Mouse (Mus musculus): ENCODE measurements around the gene Tmem251.

Gene Tmem251

DNA sequence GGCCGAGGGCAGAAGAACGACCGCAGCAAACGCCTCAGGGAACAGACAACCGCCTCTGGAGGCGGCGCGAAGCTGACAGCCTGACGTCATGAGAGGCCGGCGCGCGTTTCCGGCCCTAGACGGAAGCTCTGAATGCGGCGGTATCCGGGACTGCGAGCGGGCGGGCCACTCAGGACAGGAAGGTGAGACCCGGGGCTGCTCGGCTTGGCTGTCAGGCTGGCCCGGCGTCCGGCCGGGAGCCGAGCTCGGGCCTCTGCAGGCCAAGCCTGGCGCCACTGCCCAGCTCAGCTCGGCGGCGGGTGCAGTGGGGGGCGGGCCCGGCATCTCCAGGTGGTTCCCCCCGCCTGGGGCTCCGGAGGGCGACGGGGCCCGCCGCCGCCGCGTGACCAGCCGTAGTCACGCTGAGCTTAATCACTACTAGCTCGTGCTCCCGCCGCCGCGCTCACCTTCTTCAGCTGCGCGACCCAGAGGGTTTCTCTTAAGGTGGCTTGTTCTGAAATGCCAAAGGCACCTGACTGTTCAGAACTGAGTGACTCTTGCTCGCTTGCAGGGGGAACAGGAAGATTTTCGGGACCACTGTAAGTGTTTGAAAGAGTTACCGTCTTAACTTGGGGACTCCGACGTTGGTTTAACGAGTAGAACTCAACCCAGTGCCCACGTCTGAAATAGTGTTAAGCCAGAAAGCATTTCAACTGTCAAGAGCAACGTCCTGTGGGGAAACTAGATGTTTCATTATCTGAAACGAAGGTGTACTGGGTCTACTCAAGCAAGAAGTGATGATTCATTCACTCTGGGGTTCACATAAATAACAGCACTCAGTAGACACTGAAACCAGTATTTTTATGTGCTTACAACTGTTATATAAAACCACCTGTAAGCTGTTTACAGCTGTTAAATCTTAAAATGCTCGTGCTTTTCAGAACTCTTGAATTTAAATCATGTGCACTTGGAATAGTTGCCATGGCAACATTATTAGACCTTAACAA lies at the start of gene Tmem251, which contains the start of gene Moap1:
Gene Tmem251 (plus strand): TSS at position 174 of the 986 bp plus-strand sequence.
Gene Moap1 (minus strand): TSS at position 73 of the 986 bp plus-strand sequence.
- DNase-seq: peak; percentile 94 to 95

- no peak for DNase-seq
These were observed 48.0 kb upstream of the Tmem251 start for GRCm38 (mm10) chr12:102695369-102696239.

- peak in 1 of 2 experiments; percentile 51 for DNase-seq
These were observed 46.8 kb upstream of the Tmem251 start for GRCm38 (mm10) chr12:102696635-102697354.

DNA sequence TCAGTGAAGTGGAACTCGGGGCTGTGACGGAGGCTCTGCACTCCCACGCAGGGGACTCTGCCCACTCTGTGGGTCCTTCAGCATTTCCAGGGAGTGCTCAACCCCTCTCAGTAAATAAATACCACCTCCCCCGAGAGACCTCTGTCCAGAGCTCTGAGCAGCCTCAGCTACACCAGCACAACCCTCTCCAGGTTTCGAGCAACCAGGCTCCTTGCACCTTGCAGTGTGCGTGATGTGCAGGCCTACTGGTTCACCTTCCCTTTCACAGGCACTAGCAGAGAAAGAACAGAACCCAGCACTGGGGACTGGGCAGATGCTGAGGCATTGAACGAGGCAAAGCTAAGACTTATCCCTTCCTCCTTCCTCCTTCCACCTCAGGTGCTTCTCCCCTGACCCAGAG lies 46.2 kb upstream of the Tmem251 start:
- no peak for DNase-seq

- no peak for DNase-seq
These were observed 45.4 kb upstream of the Tmem251 start for GRCm38 (mm10) chr12:102698089-102698684.

DNA sequence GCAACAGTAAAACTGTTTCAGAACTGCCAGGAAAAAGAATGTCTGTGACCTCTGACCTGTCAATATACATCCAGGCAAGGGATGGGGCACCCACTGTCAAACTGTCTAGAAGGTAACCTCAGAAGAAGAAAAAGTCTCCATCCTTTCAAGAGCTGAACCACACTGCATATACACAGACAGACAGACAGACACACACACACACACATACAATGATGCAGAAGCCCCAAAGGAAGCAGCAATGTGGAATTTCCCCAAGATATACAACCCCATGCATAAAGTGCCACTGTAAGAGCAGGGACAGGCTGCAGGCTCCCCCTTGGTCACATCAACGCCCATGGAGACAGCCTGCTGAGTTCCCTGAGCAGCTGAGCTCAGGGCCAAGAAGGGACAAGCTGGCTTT lies 44.4 kb upstream of the Tmem251 start:
- no peak for DNase-seq

- no peak for DNase-seq
These were observed 43.1 kb upstream of the Tmem251 start for GRCm38 (mm10) chr12:102700453-102700852.

GRCm38 (mm10) chr12:102701691-102702207 lies 41.8 kb upstream of the Tmem251 start:
- no peak for DNase-seq

DNA sequence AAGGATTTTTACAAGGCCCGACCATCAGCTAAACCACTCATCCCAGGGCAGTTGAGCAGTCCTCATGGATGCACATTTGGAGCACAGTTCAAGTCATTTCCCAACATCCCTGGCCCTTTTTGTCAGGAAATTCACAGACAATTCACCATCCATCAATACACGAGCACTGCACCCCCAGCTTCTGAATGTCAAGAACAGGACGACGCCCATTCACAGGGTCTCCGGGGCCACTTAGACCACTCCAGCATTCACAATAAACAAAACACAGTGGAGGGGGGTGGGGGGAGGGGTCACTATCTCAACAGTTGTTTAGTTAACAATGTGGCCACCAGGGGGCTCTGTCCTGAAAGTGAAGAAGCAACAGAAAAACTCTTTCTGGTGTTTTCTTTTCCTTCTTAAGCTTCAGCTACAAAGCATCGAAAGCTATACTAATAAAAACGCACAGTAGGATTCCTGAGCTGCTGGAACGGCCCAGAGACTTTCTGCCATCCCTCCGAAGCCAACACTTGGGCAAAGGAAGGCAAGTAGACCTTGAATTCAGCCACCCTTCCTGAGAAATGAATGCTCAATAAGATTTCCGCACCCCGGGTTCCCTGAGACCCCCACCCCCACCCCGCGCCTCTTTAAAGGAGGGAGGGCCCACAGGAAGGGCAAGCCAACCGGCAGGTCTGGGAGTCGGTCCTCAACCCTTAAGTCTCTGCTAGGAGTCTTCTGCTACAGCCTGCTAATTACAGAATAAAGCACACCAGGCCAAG lies 41.0 kb upstream of the Tmem251 start:
- peak; percentile 87 to 95 for DNase-seq

DNA sequence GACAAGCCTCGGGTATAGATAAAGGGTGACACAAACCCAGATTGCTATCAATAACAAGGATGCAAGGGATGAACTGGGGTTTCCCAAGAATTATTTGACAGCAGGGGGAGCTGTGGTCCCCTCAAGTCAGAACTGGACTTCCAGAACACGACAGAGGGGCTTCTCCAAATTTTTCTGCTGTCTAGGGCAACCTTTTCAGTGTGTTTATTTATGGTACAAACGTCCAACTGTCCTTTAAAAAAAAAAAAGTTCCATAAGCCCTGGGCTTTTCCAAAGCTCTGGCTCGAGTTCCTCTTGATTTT lies 40.5 kb upstream of the Tmem251 start:
- DNase-seq: peak in 1 of 2 experiments; percentile 63

DNA sequence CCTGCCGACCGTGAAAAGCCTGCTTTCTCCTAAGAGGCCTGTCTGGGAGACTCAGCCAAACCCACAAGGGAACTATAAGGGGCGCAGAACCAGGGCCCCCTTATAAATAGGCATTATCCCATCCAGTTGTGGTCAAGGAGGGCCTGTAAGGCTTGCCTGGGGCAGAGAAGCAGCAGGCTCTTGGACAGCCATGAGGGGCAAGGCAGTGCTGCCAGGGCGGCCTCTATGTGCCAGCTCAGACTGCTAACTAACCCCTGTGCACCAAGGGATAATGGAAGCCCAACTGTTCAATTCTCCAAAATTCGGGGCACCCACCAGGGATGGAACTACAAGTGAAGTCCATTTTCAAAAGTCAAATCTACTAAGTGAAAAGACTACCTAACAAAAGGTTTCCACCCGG lies 40.1 kb upstream of the Tmem251 start:
- no peak for DNase-seq

DNA sequence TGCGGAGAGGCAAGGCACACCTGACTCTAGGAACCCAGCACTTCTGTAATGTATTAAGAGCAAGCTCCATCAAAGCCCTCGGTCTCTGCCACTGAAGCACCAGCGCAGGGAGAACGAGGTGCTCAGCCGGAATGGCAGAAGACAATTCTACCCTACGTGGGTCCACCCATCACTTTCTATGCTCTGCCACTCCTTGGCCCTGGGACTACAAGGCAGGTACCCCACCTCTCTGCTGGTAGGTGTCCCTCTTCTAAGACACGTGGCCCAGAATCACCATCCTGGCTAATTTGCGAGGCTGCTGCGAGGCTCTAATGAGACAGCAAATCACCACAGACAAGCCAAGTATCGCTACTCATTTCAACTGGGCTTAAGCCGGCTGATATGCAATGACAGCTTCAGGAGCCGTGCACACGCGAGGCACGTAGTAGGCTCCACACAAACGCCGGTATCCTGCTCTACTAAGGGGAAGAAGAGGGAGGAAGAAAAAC lies 39.6 kb upstream of the Tmem251 start:
- DNase-seq: no peak

GRCm38 (mm10) chr12:102704457-102705198 lies 38.9 kb upstream of the Tmem251 start, which contains the start of gene Itpk1:
TSS of gene Itpk1 (minus strand) at chr12:102704930.
- DNase-seq: peak; percentile 39 to 80

GRCm38 (mm10) chr12:102705216-102705871 lies 38.2 kb upstream of the Tmem251 start:
- DNase-seq: peak; percentile 85 to 93

DNA sequence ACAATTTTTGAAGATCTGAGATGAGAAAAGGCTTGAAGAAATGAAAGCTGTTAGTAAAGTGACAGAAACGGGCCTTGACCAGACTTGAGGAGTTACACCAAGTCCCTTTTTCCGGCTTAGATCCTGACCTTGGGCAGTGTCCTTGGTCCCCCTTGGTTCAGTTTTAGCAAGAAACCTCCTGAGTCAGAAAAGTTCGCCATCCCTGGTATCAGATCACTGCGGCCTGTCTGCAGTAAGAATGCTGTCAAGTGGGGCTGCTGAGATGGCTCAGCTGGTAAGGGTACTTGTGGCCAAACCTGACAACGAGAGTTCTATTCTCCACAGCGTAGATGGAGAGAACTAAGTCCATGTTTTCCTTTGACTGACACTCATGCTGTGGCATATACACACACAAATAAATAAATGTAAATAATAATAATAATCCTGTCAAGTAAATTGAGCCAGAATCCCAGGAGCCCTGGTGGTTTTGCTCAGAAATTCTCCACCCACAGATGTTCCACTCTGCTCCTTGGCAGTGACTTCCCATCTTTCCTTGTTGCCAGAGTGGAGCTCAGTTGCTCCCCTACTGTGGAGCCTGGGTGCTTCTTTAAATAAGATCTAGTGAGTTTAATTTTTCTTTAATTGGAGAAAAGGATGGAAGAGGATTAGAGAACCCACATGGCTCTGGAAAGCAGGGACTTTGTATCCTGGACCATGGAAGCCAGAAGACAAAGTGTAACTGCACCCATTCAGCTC lies 37.5 kb upstream of the Tmem251 start:
- DNase-seq: no peak

DNA sequence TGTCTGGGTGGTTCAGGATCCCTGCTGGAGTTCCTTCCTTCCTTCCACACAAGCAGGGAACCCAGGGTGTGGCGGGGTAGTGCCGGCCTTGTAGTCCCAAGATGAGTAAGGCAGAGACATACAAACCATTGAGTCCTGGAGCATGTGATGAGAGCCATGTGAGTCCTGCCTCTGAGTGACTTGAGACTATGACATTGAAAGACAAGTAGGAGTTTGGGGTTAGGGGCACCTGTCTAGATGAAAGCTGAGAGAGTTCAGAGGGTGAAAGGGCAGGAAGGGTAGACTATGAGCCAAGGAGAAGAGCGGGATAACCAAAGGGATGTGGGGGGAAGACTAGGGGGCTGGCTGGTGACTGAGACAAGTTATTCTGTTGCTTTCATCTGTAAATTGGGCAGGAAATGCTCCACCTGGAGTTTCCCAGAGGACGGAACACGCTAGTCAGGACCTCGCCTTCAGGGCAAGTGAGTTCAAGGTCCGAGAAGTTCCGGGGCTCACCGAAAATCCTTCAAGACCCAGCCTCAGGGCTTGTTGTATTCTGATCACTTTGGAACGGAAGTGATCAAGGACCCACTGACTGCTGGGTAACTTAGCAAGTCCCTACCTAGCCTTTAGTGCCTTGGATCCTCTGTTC lies 36.6 kb upstream of the Tmem251 start:
- DNase-seq: no peak

DNA sequence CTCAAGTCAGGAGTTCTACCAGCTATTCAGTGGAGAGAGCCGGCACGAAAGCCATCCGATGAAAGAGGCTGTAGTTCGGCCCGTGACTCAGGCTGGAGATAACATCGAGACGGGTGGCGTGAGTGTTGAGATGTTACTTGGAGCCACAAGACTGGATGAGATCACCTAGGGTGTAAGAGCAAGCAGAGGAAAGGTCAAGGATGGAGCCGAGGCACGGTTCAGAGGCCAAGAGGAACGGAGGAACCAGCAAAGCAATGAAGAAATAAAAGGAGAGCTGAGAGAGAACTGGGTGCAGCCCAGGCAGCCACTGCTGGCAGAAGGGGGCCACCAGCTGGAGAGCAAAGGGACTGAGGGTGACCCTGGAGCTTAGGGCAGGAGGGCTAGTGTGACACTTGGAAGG lies 35.3 kb upstream of the Tmem251 start:
- peak in 1 of 2 experiments; percentile 48 for DNase-seq

DNA sequence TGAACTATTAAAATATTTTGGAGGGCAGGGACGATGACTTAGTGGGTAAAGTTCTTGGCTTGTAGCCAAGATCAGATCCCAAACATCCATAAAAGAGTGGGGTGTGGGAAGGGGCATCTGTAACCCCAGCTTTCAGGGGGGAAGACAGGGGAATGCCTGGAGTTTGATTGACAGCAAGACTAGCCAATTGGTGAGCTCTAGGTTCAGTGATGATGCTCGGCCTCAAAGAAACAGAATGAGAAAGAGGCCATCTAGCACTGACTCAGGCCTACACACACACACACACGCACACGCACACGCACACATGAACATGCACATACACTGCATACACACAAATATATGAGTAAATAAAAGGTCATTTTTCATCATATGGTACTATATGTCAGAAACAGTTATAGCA lies 33.7 kb upstream of the Tmem251 start:
- DNase-seq: no peak

Measured in kidney, postnatal 36 days (tissue).